Mouse (Mus musculus): ENCODE measurements around the gene Rai14. TPM values are rescaled to one million over a fixed set of nuclear protein-coding genes. Genes with fewer than 3 reads are reported as not detected.

The Rai14 gene
- polyA plus RNA-seq, 1 experiment from 2014 or later: 69.9 TPM

GRCm38 (mm10) chr15:10628131-10628979, 86.1 kb downstream of the Rai14 start:
- peaks cover 27% of the 10 kb centered on the region for H3K36me3 ChIP-seq
- no peak overlapping the region for H3K4me3 ChIP-seq
- no peak overlapping the region for H3K9ac ChIP-seq
- WGBS: 36% methylated on average over 16 of the region's 16 CpGs
- H3K4me2 ChIP-seq: no peak overlapping the region
- H3K27ac ChIP-seq: peak overlapping the region; percentile 16; the same call in 1 of the 2 replicates
- no peak; the same call in 1 of the 2 replicates for ATAC-seq (ENCODE audit: borderline replicate concordance, extremely low read depth, low FRiP score, low TSS enrichment)
- H3K4me1 ChIP-seq: peaks cover 10% of the 10 kb centered on the region
- H3K27me3 ChIP-seq: no peaks in the 10 kb centered on the region
- H3K9me3 ChIP-seq: no peaks in the 10 kb centered on the region

GRCm38 (mm10) chr15:10623571-10624227, 90.7 kb downstream of the Rai14 start:
- no peak overlapping the region for H3K27ac ChIP-seq
- WGBS: 29% methylated on average over 10 of the region's 10 CpGs
- H3K4me3 ChIP-seq: no peak overlapping the region
- peak; percentile 39; the same call in 1 of the 2 replicates for ATAC-seq (ENCODE audit: borderline replicate concordance, extremely low read depth, low FRiP score, low TSS enrichment)
- peaks cover 4% of the 10 kb centered on the region for H3K36me3 ChIP-seq
- H3K27me3 ChIP-seq: no peaks in the 10 kb centered on the region
- H3K4me1 ChIP-seq: peaks cover 7% of the 10 kb centered on the region
- H3K9ac ChIP-seq: no peak overlapping the region
- H3K9me3 ChIP-seq: no peaks in the 10 kb centered on the region
- no peak overlapping the region for H3K4me2 ChIP-seq

GRCm38 (mm10) chr15:10621194-10621593, 93.2 kb downstream of the Rai14 start:
- Histone ChIP-seq H3K9ac (no peak overlapping the region), H3K36me3 (peaks cover 5% of the 10 kb centered on the region), H3K27me3 (no peaks in the 10 kb centered on the region), H3K4me1 (0 out of 2 replicates have a peak, but pooled peaks cover under 1% of the 10 kb centered on the region), H3K4me3 (no peak overlapping the region), H3K4me2 (no peak overlapping the region), H3K9me3 (no peaks in the 10 kb centered on the region), H3K27ac (no peak overlapping the region)
- 89% methylated on average over 8 of the region's 8 CpGs for WGBS
- ATAC-seq (ENCODE audit: borderline replicate concordance, extremely low read depth, low FRiP score, low TSS enrichment): no peak

GRCm38 (mm10) chr15:10619678-10620077, 94.7 kb downstream of the Rai14 start:
- no peaks in the 10 kb centered on the region for H3K27me3 ChIP-seq
- no peak overlapping the region for H3K27ac ChIP-seq
- H3K4me1 ChIP-seq: 0 out of 2 replicates have a peak, but pooled peaks cover 5% of the 10 kb centered on the region
- no peaks in the 10 kb centered on the region for H3K9me3 ChIP-seq
- H3K4me3 ChIP-seq: no peak overlapping the region
- H3K9ac ChIP-seq: no peak overlapping the region
- H3K36me3 ChIP-seq: peaks cover 5% of the 10 kb centered on the region
- 86% methylated on average over 3 of the region's 3 CpGs for WGBS
- no peak overlapping the region for H3K4me2 ChIP-seq
- ATAC-seq (ENCODE audit: borderline replicate concordance, extremely low read depth, low FRiP score, low TSS enrichment): no peak

- WGBS: 86% methylated on average over 2 of the region's 2 CpGs
- H3K9ac ChIP-seq: no peak overlapping the region
- H3K36me3 ChIP-seq: peaks cover 5% of the 10 kb centered on the region
- no peak overlapping the region for H3K4me3 ChIP-seq
- H3K4me1 ChIP-seq: 0 out of 2 replicates have a peak, but pooled peaks cover 5% of the 10 kb centered on the region
- no peak overlapping the region for H3K4me2 ChIP-seq
- ATAC-seq (ENCODE audit: borderline replicate concordance, extremely low read depth, low FRiP score, low TSS enrichment): no peak
- H3K27ac ChIP-seq: no peak overlapping the region
- H3K9me3 ChIP-seq: no peaks in the 10 kb centered on the region
- H3K27me3 ChIP-seq: no peaks in the 10 kb centered on the region
These were observed 96.1 kb downstream of the Rai14 start for GRCm38 (mm10) chr15:10618276-10618675.

- Histone ChIP-seq H3K9me3 (no peaks in the 10 kb centered on the region), H3K9ac (no peak overlapping the region), H3K36me3 (peaks cover 5% of the 10 kb centered on the region), H3K4me1 (0 out of 2 replicates have a peak, but pooled peaks cover 5% of the 10 kb centered on the region), H3K4me2 (no peak overlapping the region), H3K27me3 (no peaks in the 10 kb centered on the region), H3K4me3 (no peak overlapping the region), H3K27ac (no peak overlapping the region)
- 50% methylated on average over 6 of the region's 6 CpGs for WGBS
- ATAC-seq (ENCODE audit: borderline replicate concordance, extremely low read depth, low FRiP score, low TSS enrichment): no peak
These were observed 98.4 kb downstream of the Rai14 start for GRCm38 (mm10) chr15:10616001-10616400.

- H3K4me2 ChIP-seq: no peak overlapping the region
- no peak overlapping the region for H3K27ac ChIP-seq
- no peak for ATAC-seq (ENCODE audit: borderline replicate concordance, extremely low read depth, low FRiP score, low TSS enrichment)
- peaks cover 20% of the 10 kb centered on the region for H3K36me3 ChIP-seq
- H3K4me1 ChIP-seq: 0 out of 2 replicates have a peak, but pooled peaks cover 2% of the 10 kb centered on the region
- no peak overlapping the region for H3K9ac ChIP-seq
- WGBS: 87% methylated on average over 9 of the region's 9 CpGs
- H3K27me3 ChIP-seq: no peaks in the 10 kb centered on the region
- no peaks in the 10 kb centered on the region for H3K9me3 ChIP-seq
- H3K4me3 ChIP-seq: no peak overlapping the region
These were observed 103.4 kb downstream of the Rai14 start for GRCm38 (mm10) chr15:10611040-10611439.

- Histone ChIP-seq H3K4me2 (no peak overlapping the region), H3K27ac (no peak overlapping the region), H3K36me3 (peaks cover 38% of the 10 kb centered on the region), H3K9me3 (no peaks in the 10 kb centered on the region), H3K27me3 (no peaks in the 10 kb centered on the region), H3K4me1 (no peaks in the 10 kb centered on the region), H3K4me3 (no peak overlapping the region), H3K9ac (no peak overlapping the region)
- ATAC-seq (ENCODE audit: borderline replicate concordance, extremely low read depth, low FRiP score, low TSS enrichment): no peak
- 87% methylated on average over 4 of the region's 4 CpGs for WGBS
These were observed 105.3 kb downstream of the Rai14 start for GRCm38 (mm10) chr15:10609107-10609506.

GRCm38 (mm10) chr15:10608508-10609098, 105.8 kb downstream of the Rai14 start:
- 78% methylated on average over 6 of the region's 6 CpGs for WGBS
- Histone ChIP-seq H3K4me1 (no peaks in the 10 kb centered on the region), H3K27ac (no peak overlapping the region), H3K36me3 (peaks cover 43% of the 10 kb centered on the region), H3K27me3 (no peaks in the 10 kb centered on the region), H3K9me3 (no peaks in the 10 kb centered on the region), H3K4me3 (no peak overlapping the region), H3K9ac (no peak overlapping the region), H3K4me2 (no peak overlapping the region)
- no peak for ATAC-seq (ENCODE audit: borderline replicate concordance, extremely low read depth, low FRiP score, low TSS enrichment)

- H3K4me3 ChIP-seq: no peak overlapping the region
- H3K4me2 ChIP-seq: peak overlapping the region; percentile 27
- H3K9ac ChIP-seq: no peak overlapping the region
- ATAC-seq (ENCODE audit: borderline replicate concordance, extremely low read depth, low FRiP score, low TSS enrichment): peak; percentile 49; the same call in 1 of the 2 replicates
- H3K27ac ChIP-seq: peak overlapping the region; percentile 44
- H3K27me3 ChIP-seq: no peaks in the 10 kb centered on the region
- peaks cover 41% of the 10 kb centered on the region for H3K4me1 ChIP-seq
- no peaks in the 10 kb centered on the region for H3K9me3 ChIP-seq
- WGBS: 33% methylated on average over 7 of the region's 7 CpGs
- peaks cover 12% of the 10 kb centered on the region for H3K36me3 ChIP-seq
These were observed 115.0 kb downstream of the Rai14 start for GRCm38 (mm10) chr15:10599413-10599812.

- peak; percentile 84 for ATAC-seq (ENCODE audit: borderline replicate concordance, extremely low read depth, low FRiP score, low TSS enrichment)
- no peak overlapping the region for H3K9ac ChIP-seq
- H3K27ac ChIP-seq: peak overlapping the region; percentile 44
These were observed 115.9 kb downstream of the Rai14 start for GRCm38 (mm10) chr15:10598259-10599225.

More at GRCm38 (mm10) chr15:10598259-10599225, 115.9 kb downstream of the Rai14 start:
- peaks cover 4% of the 10 kb centered on the region; the same call in 1 of the 2 replicates for H3K36me3 ChIP-seq
- H3K4me2 ChIP-seq: peak overlapping the region; percentile 27; the same call in 1 of the 2 replicates
- H3K4me1 ChIP-seq: peaks cover 41% of the 10 kb centered on the region
- no peak overlapping the region for H3K4me3 ChIP-seq
- H3K9me3 ChIP-seq: no peaks in the 10 kb centered on the region
- H3K27me3 ChIP-seq: no peaks in the 10 kb centered on the region
- 27% methylated on average over 16 of the region's 16 CpGs for WGBS

Data from lung, embryonic 15.5 days (tissue).